Mouse (Mus musculus) ovary, postnatal 14 days (tissue): ENCODE measurements around the gene Nr2f2.

Experiments used
- DNase-seq: peaks from one replicate; pipeline ENCODE4 v3.0.0; 2022; ENCODE audit warnings: low spot score

The Nr2f2 gene

DNA sequence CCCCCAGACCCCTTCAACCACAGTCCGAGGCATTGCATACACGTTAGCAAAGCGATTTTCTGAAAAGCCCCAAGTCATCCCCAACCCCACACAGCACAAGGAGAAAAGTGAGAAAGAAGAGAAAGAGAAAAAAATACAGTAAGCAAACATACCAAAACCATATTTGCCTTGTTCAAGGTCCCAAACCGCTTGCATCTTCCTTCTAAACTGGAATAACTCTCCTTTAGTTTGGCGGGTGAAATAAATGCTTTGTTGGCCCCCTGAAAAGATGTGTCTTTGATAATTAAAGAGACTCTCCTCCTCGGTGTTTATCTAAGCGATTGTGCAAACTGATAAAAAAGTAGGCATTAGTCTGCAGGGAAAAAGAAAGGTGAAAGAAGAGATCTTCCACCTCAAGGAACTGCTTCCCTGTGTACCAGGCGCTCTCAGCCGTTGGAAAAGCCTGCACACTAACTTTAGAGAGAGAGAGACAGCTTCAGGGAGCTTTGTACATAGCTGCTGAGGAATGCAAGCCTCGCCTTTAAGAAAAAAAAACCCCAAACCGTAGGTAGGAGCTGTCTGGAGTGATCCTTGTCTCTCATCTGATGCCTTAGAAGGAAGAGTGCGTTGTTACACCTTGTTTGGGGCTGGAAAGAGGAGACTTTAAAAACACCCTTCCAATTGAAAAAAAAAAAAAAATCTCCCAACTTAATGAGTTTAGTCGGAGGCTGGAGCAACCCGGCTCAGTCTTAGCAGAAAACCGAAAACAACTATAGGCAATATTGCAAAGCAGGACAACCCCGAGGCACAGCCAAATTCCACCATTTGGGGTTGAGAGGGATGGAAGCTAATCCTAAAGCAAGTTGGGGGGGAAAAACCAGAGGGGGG, at the start of gene Nr2f2:
Nr2f2 (minus strand) TSS at position 795 of the 867 bp plus-strand sequence.
- peak; percentile 29 for DNase-seq

- no peak for DNase-seq
These were observed 47.9 kb upstream of the Nr2f2 start for GRCm38 (mm10) chr7:70414461-70414860.

- DNase-seq = no peak
These were observed 47.1 kb upstream of the Nr2f2 start for GRCm38 (mm10) chr7:70413646-70414045.

- DNase-seq = no peak
These were observed 46.4 kb upstream of the Nr2f2 start for GRCm38 (mm10) chr7:70412900-70413299.

DNA sequence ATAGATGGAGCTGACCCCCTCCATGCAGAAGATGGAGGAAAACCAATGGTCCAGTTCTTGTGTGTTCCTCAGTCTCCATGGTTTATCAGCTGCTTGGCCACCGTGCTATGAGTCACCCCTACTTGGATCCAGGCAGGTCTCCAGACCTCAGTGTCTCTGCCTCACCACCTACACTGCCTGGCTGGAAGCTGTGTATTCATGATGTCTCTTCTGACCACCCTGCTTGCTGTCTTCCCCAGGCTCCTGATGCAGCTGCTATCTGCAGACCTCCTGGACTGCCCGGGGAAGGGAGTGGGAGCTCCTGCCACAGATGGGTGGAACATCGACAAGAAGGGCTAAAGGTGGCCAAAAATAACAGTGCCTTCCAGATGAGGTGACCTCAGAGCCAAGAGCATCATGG, 43.8 kb upstream of the Nr2f2 start:
- no peak for DNase-seq

DNA sequence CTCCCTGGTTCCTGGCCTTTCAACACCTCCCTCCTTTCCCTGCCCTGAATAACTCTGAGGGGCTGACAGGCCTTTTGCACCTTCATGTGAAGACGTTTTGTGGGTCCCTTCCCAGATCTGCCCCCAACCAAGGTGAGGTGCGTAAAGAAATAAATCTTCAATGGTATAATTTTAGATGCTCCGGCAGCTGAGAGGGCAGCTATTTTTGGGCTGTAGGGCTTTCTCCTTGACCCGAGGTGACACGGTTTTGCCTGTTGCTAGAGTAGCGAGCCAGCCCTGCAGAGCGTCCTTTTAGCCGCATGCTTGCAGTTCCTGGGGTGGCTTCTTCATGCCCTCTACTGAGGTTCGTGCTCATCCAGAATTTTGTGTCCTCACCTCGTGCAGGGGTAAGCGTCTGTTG, 43.4 kb upstream of the Nr2f2 start:
- no peak for DNase-seq

DNA sequence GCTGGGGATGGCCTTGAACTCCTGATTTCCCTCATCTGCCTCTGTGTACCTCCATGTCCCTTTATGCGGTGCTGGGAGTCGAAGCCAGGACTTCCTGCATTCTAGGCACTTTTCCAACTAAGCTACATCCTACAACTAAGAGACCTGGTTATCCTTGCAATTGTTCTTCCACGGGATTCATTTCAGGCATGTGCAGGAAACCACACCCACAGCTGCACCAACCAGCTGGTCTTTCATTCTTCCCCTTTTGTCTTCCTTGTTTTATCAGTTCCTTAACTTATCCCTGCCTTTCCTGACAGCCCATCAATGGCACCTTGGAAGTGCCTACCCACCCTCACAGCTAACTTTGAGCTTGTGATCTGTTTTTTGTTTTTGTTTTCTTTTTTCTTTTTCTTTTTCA, 42.3 kb upstream of the Nr2f2 start:
- no peak for DNase-seq

GRCm38 (mm10) chr7:70407123-70407522, 40.6 kb upstream of the Nr2f2 start:
- no peak for DNase-seq

DNA sequence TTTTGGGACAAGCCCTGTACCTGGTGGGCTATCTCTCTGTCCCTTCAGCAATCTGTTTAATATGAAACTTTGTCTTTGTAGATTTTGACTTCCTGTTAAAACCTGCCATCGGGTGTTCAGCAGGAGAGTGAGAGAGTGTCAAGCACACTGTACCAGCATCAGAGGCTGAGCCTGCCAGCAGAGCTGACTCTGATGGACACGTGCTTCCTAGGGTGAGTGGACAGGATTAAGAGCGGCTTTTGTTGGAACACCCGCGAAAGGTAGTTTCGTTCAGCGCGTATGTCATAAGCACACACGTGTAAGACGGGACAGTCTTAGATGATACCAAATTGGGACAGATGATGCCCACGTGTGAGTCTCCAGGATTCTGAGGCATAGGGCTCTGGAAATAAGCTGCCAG, 40.0 kb upstream of the Nr2f2 start:
- no peak for DNase-seq

DNA sequence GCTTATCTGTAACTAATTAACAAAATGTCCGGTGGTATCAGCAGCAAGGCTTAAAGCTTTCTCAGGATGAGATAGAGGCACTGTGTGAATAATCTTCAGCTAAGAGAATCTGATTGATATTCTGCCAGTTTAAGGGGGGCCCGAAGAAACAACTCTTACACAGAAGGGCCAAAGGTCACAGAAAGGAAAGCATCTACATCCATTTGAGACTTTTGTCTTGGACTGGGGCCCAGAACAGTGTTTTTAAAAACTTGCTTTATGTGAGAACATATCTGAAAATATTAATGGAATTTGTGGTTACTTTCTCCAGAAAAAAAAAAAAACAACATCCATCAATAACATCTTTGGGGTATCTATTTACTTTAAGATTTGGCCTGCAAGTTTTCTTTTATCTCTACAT, 38.9 kb upstream of the Nr2f2 start:
- no peak for DNase-seq

DNA sequence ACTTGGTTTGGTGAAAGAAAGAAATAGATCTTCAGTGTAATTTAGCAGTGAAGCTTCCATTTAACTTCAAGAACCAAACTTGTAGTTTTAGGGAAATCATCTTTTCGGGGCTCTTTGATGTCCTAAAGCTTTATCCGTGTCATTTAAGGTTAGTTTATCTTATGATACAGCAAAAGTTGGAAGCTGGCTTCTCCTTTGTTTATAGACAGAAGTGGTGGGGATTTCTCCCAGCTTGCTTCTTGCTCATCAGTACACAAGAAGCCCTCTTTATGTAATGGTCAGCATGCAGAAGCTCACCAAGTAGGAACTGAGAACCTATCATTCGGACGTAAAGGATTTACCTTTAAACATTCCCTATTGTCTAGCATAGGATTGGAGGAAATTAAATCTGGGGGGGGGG, 16.3 kb upstream of the Nr2f2 start:
- no peak for DNase-seq

GRCm38 (mm10) chr7:70381409-70382244, 15.1 kb upstream of the Nr2f2 start:
- DNase-seq = no peak

DNA sequence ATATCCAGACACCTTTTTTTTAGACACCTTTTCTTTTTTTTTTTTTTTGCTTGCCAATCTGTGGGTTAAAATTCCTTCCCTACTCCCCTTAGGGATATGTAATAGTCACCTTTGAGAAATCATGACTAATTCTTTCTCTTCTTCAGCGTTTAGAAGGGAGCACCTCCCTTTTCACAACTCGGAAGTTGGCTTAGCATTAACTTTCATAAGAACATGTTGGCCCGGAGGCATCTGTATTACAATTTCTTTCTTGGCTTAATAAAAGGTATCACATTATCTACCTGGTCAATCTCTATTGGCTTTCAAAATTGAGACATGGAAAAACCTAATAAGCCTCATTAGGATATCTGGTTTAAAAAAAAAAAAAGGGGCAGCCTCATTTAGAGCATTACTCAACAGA, 14.4 kb upstream of the Nr2f2 start:
- DNase-seq = no peak

DNA sequence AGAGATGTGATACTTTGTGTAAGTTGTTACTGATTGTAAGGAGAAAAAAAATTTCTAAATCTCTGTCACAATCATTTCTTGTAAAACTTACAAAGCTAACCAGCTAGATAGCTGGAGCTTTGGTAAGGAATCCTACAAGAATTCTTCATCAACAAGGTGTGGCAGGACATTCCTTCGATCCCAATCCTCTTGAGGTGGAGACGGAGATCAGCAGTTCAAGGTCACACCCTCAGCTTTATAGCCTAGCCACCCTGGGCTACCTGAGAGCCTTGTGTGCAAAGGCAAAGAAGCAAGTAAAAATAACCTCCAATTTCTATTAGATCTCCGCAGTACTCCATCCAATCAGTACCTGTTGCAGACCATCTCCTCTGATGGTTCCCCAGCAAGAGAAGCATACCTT, 13.7 kb upstream of the Nr2f2 start:
- DNase-seq = no peak

DNA sequence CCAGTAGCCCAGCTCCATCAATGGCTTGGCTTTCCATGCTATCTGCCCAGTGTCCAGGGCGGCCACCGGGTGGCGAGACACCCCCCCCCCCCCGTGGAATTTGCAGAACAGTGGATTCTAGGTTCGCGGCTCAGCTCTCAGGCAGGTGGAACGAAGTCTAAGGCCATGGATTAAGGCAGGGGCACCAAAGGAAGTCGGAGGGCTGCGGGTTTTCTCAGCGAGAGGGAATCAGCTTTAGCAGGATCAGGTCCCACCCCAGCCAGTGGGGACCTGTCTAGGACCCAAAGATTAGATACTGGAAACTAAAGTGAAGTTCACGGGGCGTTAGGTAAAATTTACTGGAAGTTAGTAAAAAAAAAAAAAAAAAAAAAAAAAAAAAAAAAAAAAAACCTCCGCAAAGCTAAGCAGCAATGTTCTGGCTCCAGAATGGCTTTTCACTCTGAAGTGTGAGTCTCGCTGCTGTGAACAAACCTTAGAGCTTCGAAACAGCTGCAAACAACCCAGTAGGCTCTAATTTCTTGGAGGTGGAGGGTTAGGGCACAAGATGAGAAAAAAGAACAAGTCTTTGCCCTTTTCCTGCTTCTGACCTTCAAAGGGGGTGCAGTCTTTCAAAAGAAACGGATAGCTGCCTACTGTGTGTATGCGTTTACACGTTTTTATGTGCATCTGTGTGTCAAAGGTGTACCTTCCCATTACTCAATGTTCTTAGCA, 4.2 kb upstream of the Nr2f2 start:
- no peak for DNase-seq

DNA sequence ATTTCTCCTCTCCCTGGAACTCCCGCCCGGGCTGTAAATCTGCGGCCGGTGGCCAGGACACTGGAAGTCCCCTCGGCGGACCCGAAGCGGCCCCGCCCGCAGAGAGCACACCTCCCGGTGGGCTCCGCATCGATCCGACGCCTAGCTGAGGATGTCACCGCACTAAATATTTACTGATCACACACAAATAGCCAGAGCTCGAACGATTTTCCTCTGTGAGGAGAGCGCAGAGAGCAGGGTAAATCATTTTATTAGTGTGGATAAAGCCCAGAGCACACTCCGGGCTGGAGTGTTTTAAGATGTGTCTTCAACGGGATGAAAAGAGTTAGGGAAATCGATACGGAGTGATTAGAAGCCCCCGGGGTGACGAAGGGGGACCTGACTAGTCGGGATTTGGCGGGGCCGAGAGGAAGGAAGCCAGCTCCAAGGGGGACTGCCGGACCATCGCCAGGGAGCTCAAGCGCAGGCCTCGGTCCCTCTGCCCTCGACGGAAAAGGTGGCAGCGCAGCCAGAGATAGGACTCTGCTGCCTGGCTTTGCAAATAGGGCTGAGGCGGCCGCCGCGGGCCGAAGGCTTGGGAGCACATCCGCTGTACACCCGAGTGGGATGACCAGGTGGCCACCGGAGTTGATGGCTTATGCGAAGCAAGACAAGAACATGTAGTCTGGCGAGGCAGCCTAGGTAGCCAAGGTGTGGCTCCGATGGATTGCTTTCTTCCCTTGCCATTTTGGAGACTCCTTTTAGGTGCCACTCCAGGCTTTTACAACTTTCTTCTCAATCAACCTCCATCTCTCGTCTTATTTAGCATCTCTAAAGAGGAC, 3.4 kb upstream of the Nr2f2 start:
- peak; percentile 23 for DNase-seq

DNA sequence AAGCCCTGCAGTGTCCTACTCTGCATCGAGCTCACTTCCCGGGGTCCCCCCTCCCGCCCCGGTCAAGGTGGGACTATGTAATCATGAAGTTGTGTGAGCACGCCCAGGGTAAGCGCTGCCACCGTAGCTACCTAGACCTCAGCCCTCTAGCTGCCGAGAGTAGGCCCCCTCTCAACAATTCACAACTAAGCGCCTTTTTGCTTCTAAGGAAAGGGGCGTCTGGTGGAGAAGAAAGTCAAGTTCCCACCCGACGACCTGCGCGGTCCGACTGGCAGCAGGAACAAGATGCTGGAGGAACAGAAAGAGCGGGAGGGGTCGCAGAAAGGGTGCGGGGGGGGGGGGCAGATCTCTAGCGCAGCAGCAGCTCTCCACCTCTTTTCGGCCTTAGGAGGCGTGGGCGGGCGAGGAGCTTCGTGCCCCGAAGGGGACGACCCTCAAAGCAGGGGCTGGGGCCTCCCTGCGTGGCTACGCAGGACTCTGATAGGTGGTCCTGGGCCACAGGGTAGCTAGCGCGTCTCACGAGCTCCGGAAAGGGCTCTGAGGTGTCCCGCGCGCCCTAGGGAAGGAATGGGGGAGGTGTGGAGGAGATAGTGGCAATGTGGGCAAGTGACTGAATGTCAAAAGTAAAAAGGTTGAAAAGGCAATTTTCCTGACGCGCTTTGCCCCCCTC, 2.7 kb upstream of the Nr2f2 start:
- peak; percentile 18 for DNase-seq

DNA sequence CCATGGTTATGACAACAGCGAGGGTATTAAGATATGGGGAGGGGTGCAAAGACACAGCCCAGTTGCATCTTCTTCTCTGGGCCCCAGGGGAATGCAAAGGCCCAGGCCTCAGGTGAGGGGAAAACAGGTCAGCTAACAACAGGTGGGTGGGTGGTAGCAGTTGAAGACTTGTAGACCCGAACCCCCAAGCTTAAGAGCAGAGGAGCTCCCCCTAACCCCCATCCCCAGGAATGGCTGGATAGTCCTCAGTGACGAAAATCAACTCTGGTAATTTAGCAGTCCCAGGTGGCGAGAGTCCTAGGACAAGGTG, 2.2 kb upstream of the Nr2f2 start:
- DNase-seq = peak; percentile 11

DNA sequence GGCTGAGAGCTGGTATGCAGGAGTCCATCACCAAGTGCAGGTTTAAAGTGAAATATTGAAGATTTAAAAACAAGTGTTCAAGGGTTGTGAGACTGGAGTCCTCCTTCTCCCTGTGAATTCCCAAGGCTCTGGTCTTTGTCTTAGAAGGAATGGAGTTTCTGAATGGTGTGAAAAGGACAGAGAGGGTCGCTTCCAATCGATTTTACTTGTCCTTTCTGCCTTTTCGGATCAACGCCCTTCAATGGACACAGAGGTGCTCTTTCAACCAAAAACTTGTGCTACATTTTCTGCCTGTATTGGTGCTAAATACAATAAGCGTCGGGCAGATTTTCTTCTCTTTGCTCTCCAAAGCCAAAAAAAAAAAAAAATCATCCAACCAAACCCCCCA, 1.7 kb upstream of the Nr2f2 start:
- DNase-seq = no peak

- DNase-seq = peak; percentile 32
These were observed 1.2 kb upstream of the Nr2f2 start for GRCm38 (mm10) chr7:70367591-70368267.

DNA sequence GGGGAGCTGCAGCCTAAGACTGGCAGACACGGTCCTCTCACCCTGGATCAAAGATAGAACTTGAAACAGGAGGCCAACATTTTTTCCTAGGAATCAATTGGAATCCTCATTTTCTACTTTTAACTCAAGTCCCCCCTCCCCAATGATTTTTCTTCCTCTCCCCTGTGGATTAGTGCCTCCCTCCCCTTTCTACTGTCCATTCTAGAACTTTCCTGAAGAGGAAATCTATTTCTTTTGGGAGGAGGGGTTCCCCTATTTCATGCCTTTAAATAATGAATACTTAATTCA, 217 bp upstream of the Nr2f2 start:
- no peak for DNase-seq
